Mouse (Mus musculus) layer of hippocampus, adult 11-12 months (tissue): ENCODE data around the gene Gm10570.

Experiments used
- DNase-seq: peaks from one replicate; pipeline ENCODE4 v3.0.0; 2022; ENCODE audit warnings: low spot score

Gene Gm10570

DNA sequence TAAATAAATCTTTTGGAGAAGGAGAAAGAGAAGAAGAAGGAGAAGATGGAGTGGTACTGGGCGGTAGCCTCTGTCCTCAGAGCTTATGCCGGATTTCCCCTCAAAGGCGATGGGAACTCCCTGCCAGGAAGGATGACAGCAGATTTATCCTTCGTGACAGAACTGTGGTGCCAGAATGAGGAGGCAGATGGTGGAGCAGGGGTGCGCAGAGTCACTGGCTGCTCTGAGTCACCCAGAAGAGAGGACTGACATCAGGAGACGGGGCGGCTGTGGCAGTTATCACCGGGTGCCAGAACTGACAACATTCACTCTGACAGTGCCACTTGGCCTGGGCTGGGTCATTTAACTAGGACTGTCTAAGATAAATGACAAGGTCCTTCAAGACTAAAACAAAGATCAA, 38.4 kb downstream of the Gm10570 start:
- DNase-seq: peak; percentile 86

DNA sequence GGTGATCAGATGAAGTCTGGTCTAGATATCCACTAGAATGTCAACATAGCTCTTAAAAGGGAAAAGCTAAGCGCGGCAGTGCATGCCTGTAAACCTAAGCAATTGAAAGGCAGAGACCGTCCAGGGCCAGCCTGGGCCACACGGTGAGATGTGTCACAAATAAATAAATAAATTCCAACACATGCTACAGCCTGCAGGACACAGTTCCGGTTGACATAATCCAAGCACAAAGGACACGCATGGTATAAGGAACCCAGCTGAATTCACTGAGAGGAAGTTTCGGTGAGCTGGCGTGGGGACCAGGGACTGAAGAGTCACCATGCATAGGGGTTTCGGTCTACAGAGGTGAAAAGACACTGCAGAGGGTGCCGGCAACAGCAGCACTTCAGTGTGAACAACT, 39.7 kb downstream of the Gm10570 start:
- DNase-seq: no peak

DNA sequence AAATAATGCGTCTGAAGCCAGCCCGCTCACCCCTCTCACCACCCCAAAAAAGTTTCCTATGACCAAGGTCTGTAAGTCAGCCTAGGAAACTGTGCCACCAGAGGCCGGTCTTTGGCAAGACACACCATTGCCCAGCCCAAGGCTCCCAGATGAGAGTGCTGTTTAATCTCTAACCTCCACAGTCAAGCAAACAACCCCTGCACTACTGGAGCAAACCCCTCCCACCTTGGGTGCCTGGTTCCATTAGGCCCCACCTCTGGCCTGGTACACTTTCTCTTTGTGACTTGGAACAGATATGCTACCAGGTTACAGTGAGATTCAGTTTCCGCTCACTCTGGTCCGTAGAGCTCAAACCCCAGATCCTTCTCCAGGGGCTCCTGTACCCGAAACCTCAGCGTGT, 41.4 kb downstream of the Gm10570 start:
- DNase-seq: no peak

DNA sequence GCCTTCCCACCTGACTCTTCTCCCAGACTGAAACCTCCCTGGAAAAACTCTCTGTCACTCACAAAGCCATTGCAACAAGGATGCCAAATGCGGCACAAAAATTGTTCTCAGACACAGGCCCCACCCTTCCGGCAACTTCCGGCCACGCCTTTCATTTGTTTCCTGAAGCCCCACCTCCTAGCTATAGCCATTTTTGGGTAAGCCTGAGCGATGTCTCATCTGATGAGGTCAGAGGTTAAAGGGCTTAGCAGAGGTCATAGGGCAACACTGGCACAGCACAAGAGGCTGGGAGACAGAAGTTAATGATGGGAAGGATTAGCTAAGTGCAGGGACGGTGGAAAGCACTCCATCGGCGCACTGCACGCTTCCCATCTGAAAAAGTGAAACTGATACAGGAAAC, 41.9 kb downstream of the Gm10570 start:
- DNase-seq: no peak

DNA sequence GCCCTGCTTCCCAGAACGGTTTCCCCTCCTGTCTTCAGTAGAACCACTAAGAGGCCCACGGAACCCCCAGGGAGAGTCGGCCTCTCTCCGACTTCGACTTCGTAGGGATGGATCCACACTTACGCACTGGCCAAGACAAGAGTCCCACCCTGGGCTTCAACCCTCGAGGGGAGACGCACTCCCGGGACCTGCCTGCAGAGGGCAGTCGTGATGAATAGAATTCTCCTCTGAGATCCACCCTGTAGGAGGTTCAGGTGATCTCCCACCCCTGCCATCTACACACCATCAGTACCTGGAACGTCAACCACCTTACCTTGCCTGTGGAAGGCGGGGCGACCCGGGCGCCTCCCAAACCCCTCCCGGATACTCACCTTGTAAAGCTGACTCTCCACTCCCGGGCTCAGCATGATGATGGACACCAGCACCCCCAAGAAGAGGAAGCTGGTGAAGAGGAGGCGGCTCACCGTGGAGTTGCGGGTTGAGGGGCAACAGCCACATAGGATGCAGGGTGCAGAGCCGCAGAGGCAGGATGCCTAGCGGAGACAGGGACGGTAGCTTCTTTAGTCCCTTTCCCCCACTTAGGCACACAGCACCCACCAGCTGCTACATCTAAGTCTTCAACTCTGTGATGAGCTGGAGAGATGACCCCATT, 43.6 kb downstream of the Gm10570 start:
- DNase-seq: peak; percentile 76

DNA sequence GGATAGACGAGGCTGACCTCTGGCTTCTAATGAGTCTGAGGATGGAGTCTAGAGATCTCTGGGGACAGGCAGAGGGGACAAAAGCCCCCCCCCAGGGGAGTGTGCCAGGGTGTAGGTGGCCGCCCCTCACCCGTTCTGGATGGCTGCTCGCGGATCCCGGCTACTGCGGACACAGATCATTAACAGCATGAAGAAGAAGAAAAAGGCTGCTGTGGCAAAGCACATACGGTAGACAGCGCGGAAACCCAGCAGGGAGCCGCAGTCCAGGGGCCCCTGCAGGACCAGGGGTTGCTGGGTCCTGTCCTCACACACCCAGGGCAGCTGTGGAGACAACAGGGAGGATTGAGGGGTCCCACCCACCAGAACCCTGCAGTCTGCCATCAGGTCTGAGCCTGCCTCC, 44.3 kb downstream of the Gm10570 start:
- no peak for DNase-seq

DNA sequence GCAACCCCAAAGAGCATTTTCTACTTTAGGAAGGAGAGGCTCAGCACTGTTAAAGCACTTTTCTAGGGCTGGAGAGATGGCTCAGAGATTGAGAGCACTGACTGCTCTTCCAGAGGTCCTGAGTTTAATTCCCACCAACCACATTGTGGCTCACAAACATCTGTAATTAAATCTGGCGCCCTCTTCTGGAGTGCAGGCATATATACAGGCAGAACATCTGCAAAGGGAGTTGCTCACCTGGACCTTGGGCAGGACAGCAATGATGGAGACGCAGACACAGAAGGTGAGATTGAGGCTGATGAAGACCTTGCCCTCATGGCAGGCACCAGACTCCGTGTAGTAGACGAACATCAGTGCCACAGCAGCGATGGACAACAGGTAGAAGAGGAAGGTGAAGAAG, 48.1 kb downstream of the Gm10570 start:
- no peak for DNase-seq
